Mouse (Mus musculus) lung, postnatal 0 days (tissue): ENCODE measurements around the gene Actrt3.

Experiments used
- CTCF ChIP-seq: IDR thresholded peaks from 2 replicates; pipeline ENCODE4 v1.5.1; 2016; ENCODE audit warnings: antibody characterized with exemption, mild to moderate bottlenecking
- EP300 ChIP-seq: IDR thresholded peaks from 2 replicates; pipeline ENCODE4 v1.6.1; 2016; ENCODE audit warnings: antibody characterized with exemption, mild to moderate bottlenecking, control low read depth

DNA sequence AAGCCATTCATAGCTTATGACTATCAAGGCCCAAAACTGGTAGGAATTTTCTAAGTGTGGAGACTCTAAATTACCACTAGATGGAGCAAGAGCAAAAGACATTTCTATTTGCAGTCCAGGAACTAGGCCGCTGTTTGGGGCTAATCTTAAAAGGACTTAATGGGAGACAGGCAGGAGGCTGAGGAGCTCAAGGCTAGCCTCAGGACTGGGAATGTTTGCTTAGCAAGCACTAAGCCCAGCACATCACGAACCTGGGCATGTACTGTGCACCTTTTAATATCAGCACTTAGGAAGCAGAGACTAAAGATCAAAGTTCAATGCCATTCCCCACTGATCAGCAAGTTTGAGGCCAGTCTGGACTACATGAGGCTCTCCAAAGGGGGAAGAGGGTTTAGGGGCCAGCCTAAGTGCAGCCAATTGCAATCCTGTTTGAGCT lies 7.3 kb downstream of the Actrt3 start:
- peak; percentile 84 for TF ChIP-seq CTCF
- no peak for TF ChIP-seq EP300
